Mouse (Mus musculus) 416B (cell line): Measurements from ENCODE around the gene Egfr.

ENCODE experiments used
- DNase-seq: peaks from one replicate; pipeline ENCODE4 v3.0.0; 2011; ENCODE audit warnings: low read depth

The Egfr gene

GRCm38 (mm10) chr11:16823830-16824545, 72.0 kb downstream of the Egfr start:
- DNase-seq: no peak

DNA sequence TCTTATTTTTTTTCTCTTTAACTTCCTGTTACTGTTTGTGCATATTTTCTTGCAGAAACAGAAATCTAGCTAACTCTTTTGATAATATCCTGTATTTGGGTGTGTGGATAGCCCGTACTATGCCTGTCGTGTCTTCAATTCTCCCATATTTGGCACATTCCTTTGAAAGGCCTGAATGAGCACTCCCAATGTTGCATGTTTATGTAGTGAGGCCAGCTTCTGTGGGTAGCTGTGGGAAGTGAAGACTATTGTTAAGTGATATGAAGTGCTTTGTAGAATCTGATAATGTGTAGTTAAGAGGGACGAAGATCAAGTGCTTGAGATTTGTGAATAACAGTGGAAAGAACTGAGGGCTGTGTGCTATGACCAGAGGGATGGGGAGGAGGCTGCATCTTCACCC, 77.5 kb downstream of the Egfr start:
- DNase-seq: no peak

GRCm38 (mm10) chr11:16830531-16831227, 78.7 kb downstream of the Egfr start:
- no peak for DNase-seq

- DNase-seq: no peak
These were observed 80.0 kb downstream of the Egfr start for GRCm38 (mm10) chr11:16831974-16832464.

- no peak for DNase-seq
These were observed 86.8 kb downstream of the Egfr start for GRCm38 (mm10) chr11:16838772-16839171.

DNA sequence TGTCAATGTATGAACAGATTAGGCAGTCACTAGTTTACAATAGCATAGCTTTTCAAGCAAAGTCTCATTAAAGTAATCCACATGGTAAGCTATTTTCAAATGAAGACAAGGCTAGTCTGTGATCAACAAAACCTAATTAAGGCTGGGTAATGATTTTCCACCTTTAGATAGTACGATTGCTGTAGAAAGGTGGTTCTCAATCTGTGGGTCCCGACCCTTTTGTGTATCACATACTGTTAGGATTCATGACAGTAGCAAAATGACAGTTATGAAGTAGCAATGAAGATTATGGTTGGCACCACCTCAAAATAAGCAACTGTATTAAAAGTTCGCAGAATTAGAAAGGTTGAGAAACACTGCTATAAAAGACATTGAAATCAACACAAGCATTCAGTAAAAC, 90.9 kb downstream of the Egfr start:
- DNase-seq: no peak

DNA sequence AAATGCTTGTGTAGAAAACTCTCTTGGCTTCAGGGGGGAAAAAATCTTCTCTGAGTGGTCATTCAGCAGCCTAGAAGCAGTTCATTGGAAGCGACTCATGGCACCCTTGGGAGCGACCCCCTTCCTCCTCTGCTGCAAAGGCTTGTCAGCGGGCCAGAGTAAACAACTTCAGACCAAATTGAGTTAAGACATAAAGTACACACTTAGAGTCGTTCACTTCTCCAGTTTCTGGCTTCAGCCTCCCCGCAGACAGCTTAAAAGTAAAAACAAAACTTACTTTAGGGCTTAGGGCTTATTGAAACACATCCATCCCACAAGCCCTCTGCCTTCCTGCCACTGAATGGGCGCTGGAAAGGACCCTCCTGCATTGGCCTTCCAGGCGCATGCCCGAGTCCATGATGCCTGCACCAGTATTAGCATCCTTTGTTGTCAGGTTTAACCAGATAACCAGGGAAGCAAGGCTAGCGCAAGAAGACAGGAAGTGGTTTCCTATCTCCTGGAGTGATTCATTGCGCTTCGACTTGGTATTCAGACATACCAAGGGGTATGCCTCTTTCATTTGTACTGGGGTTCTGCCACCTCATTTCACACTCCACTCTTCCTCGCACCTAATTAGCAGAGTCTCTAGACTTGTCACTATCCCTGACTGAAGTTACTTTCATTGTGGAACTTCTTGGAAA, 92.0 kb downstream of the Egfr start:
- DNase-seq: no peak

GRCm38 (mm10) chr11:16848881-16849280, 96.9 kb downstream of the Egfr start:
- DNase-seq: no peak

DNA sequence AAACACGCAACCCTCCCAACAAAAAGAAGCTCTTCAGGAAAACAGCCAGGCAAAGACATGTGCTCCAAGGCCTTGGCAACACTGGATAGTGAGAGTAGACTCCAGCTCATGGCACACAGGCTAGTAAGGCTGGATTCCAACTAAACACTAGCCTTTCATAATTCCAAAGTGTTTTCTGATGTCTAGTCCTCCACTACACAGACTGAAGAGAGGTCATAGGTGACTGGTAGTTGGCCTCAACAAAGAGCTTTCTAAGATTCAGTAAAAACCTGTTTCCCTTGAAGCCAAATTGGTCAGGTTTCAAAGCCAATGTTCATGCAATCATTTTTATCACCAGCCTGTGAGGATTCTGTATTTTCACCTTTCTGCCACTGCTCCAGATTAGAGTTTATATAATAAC, 99.4 kb downstream of the Egfr start:
- DNase-seq: no peak

DNA sequence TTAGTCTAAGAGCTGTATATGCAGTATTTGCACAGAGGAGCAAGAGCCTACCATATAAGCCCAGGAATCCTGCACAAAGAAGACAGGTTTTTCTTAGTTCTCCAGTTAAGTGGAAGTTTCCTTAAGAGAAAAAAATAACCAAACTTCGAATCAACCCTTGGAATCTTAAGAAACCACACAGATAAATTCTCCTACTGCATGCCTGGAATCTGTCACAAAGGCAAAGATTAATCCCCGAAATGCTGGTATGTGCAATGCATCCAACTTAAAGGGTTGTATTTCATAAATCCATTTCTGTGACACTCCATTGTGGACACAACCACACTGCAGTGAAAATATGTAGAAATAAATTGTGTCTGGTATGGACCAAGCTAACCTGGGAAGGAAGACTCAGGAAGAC, 102.1 kb downstream of the Egfr start:
- no peak for DNase-seq

- no peak for DNase-seq
These were observed 105.3 kb downstream of the Egfr start for GRCm38 (mm10) chr11:16857346-16857745.

GRCm38 (mm10) chr11:16861037-16861436, 109.0 kb downstream of the Egfr start:
- no peak for DNase-seq

- no peak for DNase-seq
These were observed 111.5 kb downstream of the Egfr start for GRCm38 (mm10) chr11:16863547-16863946.

GRCm38 (mm10) chr11:16864980-16865561, 113.1 kb downstream of the Egfr start:
- DNase-seq: no peak

DNA sequence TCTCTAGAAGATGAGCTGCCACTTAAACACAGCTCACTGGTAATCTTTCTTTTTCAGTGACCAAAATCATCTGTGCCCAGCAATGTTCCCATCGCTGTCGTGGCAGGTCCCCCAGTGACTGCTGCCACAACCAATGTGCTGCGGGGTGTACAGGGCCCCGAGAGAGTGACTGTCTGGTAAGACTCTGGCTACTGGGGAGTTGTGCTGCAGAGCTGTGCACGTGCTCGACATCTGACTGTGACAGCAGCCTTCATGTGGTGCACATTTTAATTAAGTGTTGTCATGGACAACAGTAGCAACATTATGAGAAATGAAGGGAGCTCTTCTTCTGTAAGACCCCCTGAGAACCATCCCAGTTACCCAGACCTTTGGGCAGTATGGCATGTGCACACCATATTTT, 116.0 kb downstream of the Egfr start:
- DNase-seq: no peak

- DNase-seq: no peak
These were observed 117.5 kb downstream of the Egfr start for GRCm38 (mm10) chr11:16869506-16869905.

DNA sequence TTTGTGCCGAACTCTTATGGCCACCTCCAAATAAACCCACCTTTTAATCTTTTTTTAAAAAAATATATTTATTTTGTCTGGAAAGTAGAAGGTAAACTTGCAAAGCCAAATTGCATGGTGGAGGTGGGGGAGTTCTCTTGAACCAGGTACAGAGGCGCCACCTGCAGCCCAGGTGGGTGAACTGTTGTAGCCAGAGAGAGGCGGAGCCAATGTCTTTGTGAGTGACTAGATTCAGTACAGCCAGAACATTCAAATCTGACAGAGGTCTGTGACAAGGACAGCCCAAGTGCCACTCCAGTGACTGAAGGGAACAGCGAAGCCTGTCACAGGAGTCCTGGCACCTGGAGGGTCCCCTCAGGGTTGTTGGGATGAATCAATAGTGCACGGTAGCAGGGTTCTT, 119.1 kb downstream of the Egfr start:
- DNase-seq: peak; percentile 4

DNA sequence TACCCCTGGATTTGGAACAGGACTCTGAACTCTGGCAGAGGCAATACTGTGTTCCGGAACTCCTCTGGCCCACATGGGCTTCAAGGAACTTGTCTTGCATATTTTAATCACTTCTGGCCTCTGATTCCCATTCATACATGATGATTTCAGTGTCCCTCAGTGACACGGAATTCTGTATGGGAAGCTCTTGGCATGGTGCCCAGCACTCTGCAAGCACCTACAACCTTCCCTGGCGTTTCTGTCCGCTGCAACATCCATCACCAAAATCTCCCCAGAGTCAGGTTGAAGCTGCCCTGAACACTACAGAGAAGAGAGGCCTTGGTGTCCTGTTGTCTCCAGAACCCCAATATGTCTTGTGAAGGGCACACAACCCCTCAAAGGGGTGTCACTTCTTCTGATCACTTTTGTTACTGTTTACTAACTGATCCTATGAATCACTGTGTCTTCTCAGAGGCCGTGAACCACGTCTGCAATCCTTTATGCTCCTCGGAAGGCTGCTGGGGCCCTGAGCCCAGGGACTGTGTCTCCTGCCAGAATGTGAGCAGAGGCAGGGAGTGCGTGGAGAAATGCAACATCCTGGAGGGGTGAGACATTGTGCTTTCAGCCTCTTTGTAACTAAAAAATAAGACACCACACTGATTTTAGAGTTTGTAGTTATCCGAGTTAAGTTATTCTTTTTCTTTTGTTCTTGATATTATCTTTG, 125.8 kb downstream of the Egfr start:
- DNase-seq: no peak

DNA sequence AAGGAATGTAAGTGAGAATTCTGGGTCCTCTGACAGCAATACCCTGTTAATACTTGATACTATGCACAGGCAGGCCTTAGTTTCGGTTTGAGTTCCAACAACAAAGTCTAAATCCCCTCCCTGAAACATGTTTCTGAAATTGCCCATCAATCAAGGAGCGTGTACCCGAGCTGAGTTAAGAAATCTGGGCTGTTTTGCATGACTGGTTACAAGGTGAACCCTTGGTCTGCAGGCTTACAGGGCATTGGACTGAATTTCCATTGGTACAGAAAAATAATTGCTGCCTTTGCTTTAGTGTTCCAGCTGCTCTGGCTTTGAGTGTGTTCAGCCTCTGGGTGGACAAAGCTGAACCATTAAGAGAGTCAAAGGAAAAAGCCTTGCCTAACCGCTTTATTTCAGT, 129.9 kb downstream of the Egfr start:
- no peak for DNase-seq

- no peak for DNase-seq
These were observed 134.1 kb downstream of the Egfr start for GRCm38 (mm10) chr11:16886152-16886551.

GRCm38 (mm10) chr11:16888086-16888485, 136.1 kb downstream of the Egfr start:
- no peak for DNase-seq
